Mouse (Mus musculus) forebrain, embryonic 11.5 days (tissue): ENCODE measurements around the gene Hagh. TPM values are rescaled to one million over a fixed set of nuclear protein-coding genes. Genes with fewer than 3 reads are reported as not detected.

Source experiments
- ATAC-seq: fragments of 200-750 bp; cut with Nextera tagmentation; replicated peaks from 2 replicates; pipeline ENCODE4 v1.8.0; 2017; ENCODE audit warnings: moderate TSS enrichment; ENCODE audit not compliant: low FRiP score
- DNase-seq: peaks from one replicate; pipeline ENCODE4 v3.0.0-alpha.2; 2017; ENCODE audit warnings: low spot score
- H3K27ac ChIP-seq: fragments of 300-500 bp; sonication (generic); 2 replicates; pipeline ENCODE4 v1.5.1; 2014; ENCODE audit warnings: low read depth, low read length
- H3K27me3 ChIP-seq: fragments of 300-500 bp; sonication (generic); 2 replicates; pipeline ENCODE4 v1.6.1; 2014; ENCODE audit warnings: mild to moderate bottlenecking, low read length, mixed read lengths; ENCODE audit not compliant: control insufficient read depth, insufficient read depth
- H3K36me3 ChIP-seq: fragments of 300-500 bp; sonication (generic); 2 replicates; pipeline ENCODE4 v1.6.1; 2014; ENCODE audit warnings: mild to moderate bottlenecking, low read length, moderate library complexity, mixed read lengths; ENCODE audit not compliant: control insufficient read depth, insufficient read depth
- H3K4me1 ChIP-seq: fragments of 300-500 bp; sonication (generic); replicated peaks from 2 replicates; pipeline ENCODE4 v1.6.1; 2014; ENCODE audit warnings: low read length, mixed read lengths; ENCODE audit not compliant: control insufficient read depth, insufficient read depth
- H3K4me2 ChIP-seq: fragments of 300-500 bp; sonication (generic); 2 replicates; pipeline ENCODE4 v1.6.1; 2014; ENCODE audit warnings: low read depth, mild to moderate bottlenecking, low read length, moderate library complexity, mixed read lengths; ENCODE audit not compliant: severe bottlenecking
- H3K4me3 ChIP-seq: fragments of 300-500 bp; sonication (generic); 2 replicates; pipeline ENCODE4 v1.5.1; 2014; ENCODE audit warnings: low read depth, low read length
- H3K9ac ChIP-seq: fragments of 300-500 bp; sonication (generic); 2 replicates; pipeline ENCODE4 v1.6.1; 2014; ENCODE audit warnings: low read length
- H3K9me3 ChIP-seq: fragments of 300-500 bp; sonication (generic); 2 replicates; pipeline ENCODE4 v1.6.1; 2016; ENCODE audit warnings: low read length, mixed read lengths; ENCODE audit not compliant: control insufficient read depth
- WGBS: fragments of 180-500 bp; shearing (Covaris S2); extraction: QIAGEN DNeasy Blood & Tissue Kit; methylation state at CpG from one replicate; pipeline ENCODE4 v1.1.7; 2014; 5-methylcytosine and 5-hydroxymethylcytosine counted together
- polyA plus RNA-seq: library from polyadenylated mRNA; unstranded; fragments of >200 nt; fragmentation: Nextera tagmentation; extraction: Ambion mirVana; gene quantifications from 2 replicates; pipeline ENCODE4 v1.2.1, GENCODE M21; 2014

Hagh gene
- polyA plus RNA-seq, 1 experiment from 2014 or later: 25.4 TPM

GRCm38 (mm10) chr17:24842631-24843030 lies 2.7 kb downstream of the Hagh start:
- Histone ChIP-seq H3K27me3 (no peaks in the 10 kb centered on the region), H3K4me3 (no peak overlapping the region), H3K9me3 (no peaks in the 10 kb centered on the region), H3K36me3 (no peaks in the 10 kb centered on the region), H3K9ac (no peak overlapping the region), H3K4me1 (no peaks in the 10 kb centered on the region), H3K4me2 (no peak overlapping the region), H3K27ac (no peak overlapping the region)
- no peak for DNase-seq
- WGBS: 59% methylated on average over 2 of the region's 2 CpGs
- no peak for ATAC-seq

GRCm38 (mm10) chr17:24844525-24844924 lies 4.6 kb downstream of the Hagh start:
- Histone ChIP-seq H3K4me3 (no peak overlapping the region), H3K9ac (no peak overlapping the region), H3K27ac (no peak overlapping the region), H3K9me3 (no peaks in the 10 kb centered on the region), H3K4me1 (peaks cover 5% of the 10 kb centered on the region; the same call in 1 of the 2 replicates), H3K4me2 (no peak overlapping the region), H3K27me3 (no peaks in the 10 kb centered on the region), H3K36me3 (no peaks in the 10 kb centered on the region)
- ATAC-seq (no peak), DNase-seq (no peak)
- WGBS: 61% methylated on average over 9 of the region's 9 CpGs

- no peaks in the 10 kb centered on the region for H3K9me3 ChIP-seq
- no peak overlapping the region for H3K4me3 ChIP-seq
- H3K4me2 ChIP-seq: no peak overlapping the region
- no peak overlapping the region for H3K9ac ChIP-seq
- H3K36me3 ChIP-seq: no peaks in the 10 kb centered on the region
- H3K27ac ChIP-seq: no peak overlapping the region
- ATAC-seq (no peak), DNase-seq (no peak)
- H3K4me1 ChIP-seq: peaks cover 10% of the 10 kb centered on the region
- peaks cover 9% of the 10 kb centered on the region for H3K27me3 ChIP-seq
- 90% methylated on average over 1 of the region's 1 CpGs for WGBS
Measured at GRCm38 (mm10) chr17:24847386-24847785, 7.4 kb downstream of the Hagh start.

- Histone ChIP-seq H3K9ac (no peak overlapping the region), H3K4me1 (peaks cover 10% of the 10 kb centered on the region), H3K4me2 (0 out of 2 replicates have a peak overlapping the region, but pooled peaks have one; percentile 26), H3K27ac (0 out of 2 replicates have a peak overlapping the region, but pooled peaks have one; percentile 38), H3K4me3 (no peak overlapping the region), H3K9me3 (no peaks in the 10 kb centered on the region), H3K27me3 (peaks cover 9% of the 10 kb centered on the region), H3K36me3 (no peaks in the 10 kb centered on the region)
- ATAC-seq (no peak), DNase-seq (no peak)
Measured at GRCm38 (mm10) chr17:24848600-24849031, 8.7 kb downstream of the Hagh start.

GRCm38 (mm10) chr17:24849733-24850064 lies 9.8 kb downstream of the Hagh start:
- Histone ChIP-seq H3K27me3 (peaks cover 9% of the 10 kb centered on the region), H3K27ac (peak overlapping the region; percentile 79; the same call in 1 of the 2 replicates), H3K4me2 (peak overlapping the region; percentile 84), H3K9me3 (no peaks in the 10 kb centered on the region), H3K4me3 (peak overlapping the region; percentile 76), H3K4me1 (peaks cover 10% of the 10 kb centered on the region), H3K9ac (peak overlapping the region; percentile 70), H3K36me3 (no peaks in the 10 kb centered on the region)
- WGBS: 0% methylated on average over 21 of the region's 21 CpGs
- peak; percentile 66; the same call in 1 of the 2 replicates for ATAC-seq
- DNase-seq: no peak

GRCm38 (mm10) chr17:24850065-24850772 lies 10.3 kb downstream of the Hagh start, which contains the start of gene Fahd1:
Gene Fahd1 (minus strand): TSS chr17:24850364.
- peak within 1 kb of the TSS; percentile 94 for H3K4me2 ChIP-seq
- H3K9ac ChIP-seq: peak within 1 kb of the TSS; percentile 70
- no peaks in the 10 kb centered on the region for H3K36me3 ChIP-seq
- DNase-seq: peak; percentile 96
- WGBS: under 1% methylated on average over 58 of the region's 58 CpGs
- peaks cover 9% of the 10 kb centered on the region for H3K27me3 ChIP-seq
- H3K9me3 ChIP-seq: no peaks in the 10 kb centered on the region
- H3K27ac ChIP-seq: peak within 1 kb of the TSS; percentile 79; the same call in 1 of the 2 replicates
- H3K4me1 ChIP-seq: peaks cover 10% of the 10 kb centered on the region
- peak; percentile 100 for ATAC-seq
- peak within 1 kb of the TSS; percentile 76 for H3K4me3 ChIP-seq

GRCm38 (mm10) chr17:24850773-24851127 lies 10.8 kb downstream of the Hagh start:
- peak overlapping the region; percentile 94 for H3K4me2 ChIP-seq
- H3K9me3 ChIP-seq: no peaks in the 10 kb centered on the region
- H3K27me3 ChIP-seq: peaks cover 9% of the 10 kb centered on the region
- WGBS: 2% methylated on average over 20 of the region's 20 CpGs
- ATAC-seq (no peak), DNase-seq (no peak)
- H3K4me3 ChIP-seq: peak overlapping the region; percentile 76
- peaks cover 10% of the 10 kb centered on the region for H3K4me1 ChIP-seq
- H3K9ac ChIP-seq: peak overlapping the region; percentile 68
- no peak overlapping the region for H3K27ac ChIP-seq
- no peaks in the 10 kb centered on the region for H3K36me3 ChIP-seq

- ATAC-seq: no peak
- no peak for DNase-seq
- no peaks in the 10 kb centered on the region for H3K36me3 ChIP-seq
- WGBS: 82% methylated on average over 10 of the region's 10 CpGs
- H3K9ac ChIP-seq: peak overlapping the region; percentile 68
- H3K9me3 ChIP-seq: no peaks in the 10 kb centered on the region
- H3K4me2 ChIP-seq: peak overlapping the region; percentile 94
- no peak overlapping the region for H3K27ac ChIP-seq
- H3K27me3 ChIP-seq: peaks cover 9% of the 10 kb centered on the region
- peaks cover 10% of the 10 kb centered on the region for H3K4me1 ChIP-seq
- no peak overlapping the region; the same call in 1 of the 2 replicates for H3K4me3 ChIP-seq
Measured at GRCm38 (mm10) chr17:24851381-24852125, 11.6 kb downstream of the Hagh start.
